Mouse (Mus musculus) cortical plate, adult 2 months (tissue): Measurements from ENCODE around the gene Tbx2.

ENCODE experiments used
- CTCF ChIP-seq: fragments of 200-500 bp; IDR thresholded peaks from 2 replicates; pipeline ENCODE4 v1.5.1; 2011; ENCODE audit warnings: mild to moderate bottlenecking, control low read depth, low read length; ENCODE audit not compliant: insufficient read depth; ENCODE audit errors: extremely low read depth
- POLR2A ChIP-seq: fragments of 200-500 bp; IDR thresholded peaks from 2 replicates; pipeline ENCODE4 v1.6.1; 2011; ENCODE audit warnings: mild to moderate bottlenecking, low read length, control low read depth; ENCODE audit not compliant: insufficient read depth; ENCODE audit errors: extremely low read depth

- TF ChIP-seq CTCF (no peak), POLR2A (no peak)
Observed at GRCm38 (mm10) chr11:85790267-85790666, 42.1 kb upstream of the Tbx2 start.
